Mouse (Mus musculus) megakaryocyte, embryonic 14.5 days (primary cell): ENCODE results near the gene Slc12a6. TPM values are rescaled to one million over a fixed set of nuclear protein-coding genes. Genes with fewer than 3 reads are reported as not detected.

Experiments used
- H3K27me3 ChIP-seq: replicated peaks from 2 replicates; pipeline ENCODE3; 2012; ENCODE audit warnings: inconsistent platforms
- H3K36me3 ChIP-seq: replicated peaks from 2 replicates; pipeline ENCODE3; 2012; ENCODE audit warnings: low read length, inconsistent platforms, mixed read lengths
- H3K4me1 ChIP-seq: 2 replicates; pipeline ENCODE4 v1.6.1; 2012; ENCODE audit warnings: inconsistent platforms
- H3K4me3 ChIP-seq: replicated peaks from 2 replicates; pipeline ENCODE3; 2012; ENCODE audit warnings: moderate library complexity, mild to moderate bottlenecking, inconsistent platforms
- H3K9me3 ChIP-seq: 2 replicates; pipeline ENCODE4 v1.6.1; 2012; ENCODE audit warnings: inconsistent platforms
- FLI1 ChIP-seq: IDR thresholded peaks from 2 replicates; pipeline ENCODE4 v1.6.1; 2012; ENCODE audit warnings: low read length, inconsistent platforms, mixed read lengths
- GATA1 ChIP-seq: IDR thresholded peaks from 3 replicates; pipeline ENCODE4 v1.6.1; 2012; ENCODE audit warnings: mixed read lengths, low read length, inconsistent platforms, borderline replicate concordance
- polyA plus RNA-seq: library from polyadenylated mRNA; stranded (reverse); fragments of >175 nt; gene quantifications from 2 replicates; pipeline ENCODE4 v1.2.3, GENCODE M21; 2012; ENCODE audit warnings: low replicate concordance; ENCODE audit not compliant: insufficient read depth

Gene Slc12a6
- 0.71 and 2.6 TPM in 2 replicates for polyA plus RNA-seq

DNA sequence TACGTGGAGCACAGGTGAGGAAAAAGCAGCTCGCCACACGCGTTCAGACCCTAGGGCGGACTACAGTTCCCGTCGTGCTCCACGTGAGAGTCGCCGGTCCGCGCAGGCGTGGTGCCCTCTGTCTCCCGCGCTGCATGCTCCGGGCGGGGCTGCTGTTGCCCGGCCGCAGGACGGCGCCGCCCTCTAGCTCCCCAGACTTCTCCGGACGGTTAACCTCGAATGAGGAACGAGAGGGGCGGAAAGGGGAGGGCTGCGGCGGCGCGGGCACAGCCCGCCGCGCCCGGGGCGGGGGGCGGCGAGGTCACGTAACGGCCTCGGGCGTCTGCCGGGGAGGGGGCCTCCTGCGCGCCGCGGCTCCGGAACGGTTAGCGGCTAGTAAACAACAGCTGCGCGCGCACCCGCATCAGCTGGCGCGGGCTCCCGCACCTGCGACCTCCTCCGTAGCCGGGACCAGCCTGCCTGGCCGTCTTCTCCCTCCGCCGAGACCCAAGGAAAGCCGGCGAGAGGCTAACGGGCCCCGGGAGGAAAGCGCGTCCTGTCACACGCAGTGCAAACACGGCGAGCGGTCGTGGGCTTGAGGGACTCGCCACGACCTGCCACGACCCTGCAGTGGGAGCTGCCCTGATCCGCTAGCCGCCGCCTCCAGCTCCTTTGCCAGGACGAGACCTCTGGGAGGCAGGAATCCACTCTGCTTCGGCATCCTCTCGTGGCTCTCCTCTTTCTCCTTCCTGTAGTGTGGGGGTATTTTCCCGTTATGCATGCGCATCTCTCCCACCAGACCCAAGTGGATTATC is at the start of gene Slc12a6:
TSS of gene Slc12a6 (plus strand) at position 378 of the 794 bp plus-strand sequence.
- H3K27me3 ChIP-seq, result no peaks in the 10 kb centered on the region
- H3K4me1 ChIP-seq, result peaks cover 58% of the 10 kb centered on the region

DNA sequence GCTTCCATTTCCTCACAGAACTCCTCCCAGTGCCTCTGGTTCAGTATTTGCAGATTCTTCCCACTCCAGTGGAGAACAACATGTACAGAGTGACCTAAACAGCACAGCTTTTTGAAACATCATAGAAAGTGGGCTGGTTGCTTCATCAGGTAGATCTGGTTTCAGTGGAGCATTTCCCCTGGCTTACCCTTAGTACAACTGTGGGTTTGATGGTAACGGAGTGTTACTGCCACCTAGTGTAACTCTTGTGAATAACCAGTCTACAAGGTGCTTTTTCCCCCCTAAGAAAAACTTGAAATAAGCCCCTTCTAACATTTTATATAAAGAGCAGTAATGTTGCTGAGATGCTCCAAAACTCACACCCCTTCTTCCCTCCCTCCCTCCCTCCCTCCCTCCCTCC is 49.6 kb upstream of the Slc12a6 start:
- TF ChIP-seq FLI1 (no peak), GATA1 (no peak)
- Histone ChIP-seq H3K27me3 (no peaks in the 10 kb centered on the region), H3K36me3 (no peaks in the 10 kb centered on the region), H3K9me3 (no peaks in the 10 kb centered on the region), H3K4me1 (peaks cover 10% of the 10 kb centered on the region), H3K4me3 (no peak overlapping the region)

More for the DNA sequence above, at the start of gene Slc12a6:
- TF ChIP-seq FLI1 (no peak), GATA1 (no peak)
- no peaks in the 10 kb centered on the region for H3K9me3 ChIP-seq
- peaks cover 4% of the 10 kb centered on the region for H3K36me3 ChIP-seq
- peak within 1 kb of the TSS; percentile 99 for H3K4me3 ChIP-seq

DNA sequence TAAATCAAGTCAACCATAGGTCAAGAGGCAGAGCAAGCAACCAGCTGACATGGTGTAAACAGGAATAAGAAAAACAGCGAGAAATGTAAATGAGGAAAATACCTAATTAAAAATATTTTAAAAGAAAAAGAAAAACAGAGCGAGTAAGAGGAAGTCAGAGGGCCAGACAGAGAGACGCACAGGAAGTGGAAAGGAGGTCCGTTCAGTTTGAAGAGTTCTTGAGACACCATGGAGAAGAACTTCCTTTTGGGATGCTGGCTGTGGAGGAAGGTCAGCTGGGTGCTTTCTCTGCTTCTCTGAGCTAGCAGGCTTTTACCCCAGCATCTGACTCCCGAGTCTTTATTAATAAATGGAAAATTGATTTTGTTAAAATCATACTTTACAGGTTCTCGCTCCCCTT is 48.0 kb upstream of the Slc12a6 start:
- TF ChIP-seq GATA1 (no peak), FLI1 (no peak)
- Histone ChIP-seq H3K27me3 (no peaks in the 10 kb centered on the region), H3K4me3 (no peak overlapping the region), H3K9me3 (no peaks in the 10 kb centered on the region), H3K4me1 (peaks cover 10% of the 10 kb centered on the region), H3K36me3 (no peaks in the 10 kb centered on the region)

DNA sequence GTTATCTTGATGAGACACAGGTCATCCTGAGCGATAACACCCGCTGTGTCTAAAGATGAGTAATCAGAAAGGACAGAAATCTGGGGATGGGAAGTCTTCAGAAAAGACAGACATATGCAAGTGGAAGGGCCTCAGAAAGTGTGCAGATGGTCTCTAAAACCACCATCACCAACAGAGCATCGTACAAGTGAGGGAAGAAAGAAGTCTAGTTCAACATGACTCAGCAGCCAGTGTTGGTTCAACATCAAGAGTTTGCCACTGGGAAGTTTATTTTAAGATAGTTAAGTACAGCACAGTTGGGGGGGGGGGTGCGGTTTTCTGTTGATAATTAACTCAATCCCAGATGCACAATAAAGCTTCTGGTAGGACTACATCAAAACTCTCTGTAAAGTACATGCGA is 44.7 kb upstream of the Slc12a6 start:
- peaks cover 10% of the 10 kb centered on the region for H3K4me1 ChIP-seq
- no peaks in the 10 kb centered on the region for H3K36me3 ChIP-seq
- H3K27me3 ChIP-seq, result no peaks in the 10 kb centered on the region
- TF ChIP-seq FLI1 (no peak), GATA1 (no peak)
- H3K9me3 ChIP-seq, result no peaks in the 10 kb centered on the region
- H3K4me3 ChIP-seq, result no peak overlapping the region

DNA sequence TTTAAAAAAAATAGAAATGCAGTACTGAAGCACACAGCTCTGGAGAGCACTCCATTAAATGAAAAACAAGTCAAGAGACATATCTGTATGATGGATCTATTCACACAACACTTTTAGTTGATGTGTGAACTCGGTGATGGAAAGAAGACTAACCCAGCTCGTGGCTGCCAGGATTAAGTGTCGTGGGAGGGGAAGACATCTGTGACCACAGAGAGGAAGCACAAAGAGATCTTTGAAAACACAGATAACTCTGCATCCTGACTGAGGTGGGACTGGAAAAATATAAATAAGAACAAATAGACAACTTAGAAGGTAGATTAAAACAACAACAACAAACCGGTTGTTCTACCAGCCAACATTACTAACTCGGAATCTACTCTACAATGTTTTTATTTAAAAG is 43.0 kb upstream of the Slc12a6 start:
- Histone ChIP-seq H3K36me3 (no peaks in the 10 kb centered on the region), H3K27me3 (no peaks in the 10 kb centered on the region), H3K4me3 (no peak overlapping the region), H3K4me1 (peaks cover 6% of the 10 kb centered on the region), H3K9me3 (no peaks in the 10 kb centered on the region)
- TF ChIP-seq FLI1 (no peak), GATA1 (no peak)

DNA sequence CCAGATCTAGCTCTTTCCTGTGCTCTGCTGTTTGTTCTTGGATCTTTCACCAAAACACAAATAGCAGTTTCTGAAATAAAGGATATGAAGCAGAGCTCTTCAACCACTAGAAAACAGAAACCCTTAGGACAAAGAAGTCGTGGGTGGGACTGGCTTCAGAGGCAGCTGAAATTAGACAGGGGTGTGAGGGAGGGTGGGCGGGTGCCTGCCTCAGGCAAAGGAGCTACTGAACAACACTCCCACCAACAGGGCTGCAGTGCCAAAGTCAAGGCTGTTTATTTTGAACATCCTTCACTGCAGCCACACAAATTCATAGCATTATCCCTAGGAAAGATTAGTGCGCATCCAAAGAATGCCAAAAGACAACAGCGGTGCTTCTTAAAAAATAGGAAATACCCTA is 41.3 kb upstream of the Slc12a6 start:
- H3K27me3 ChIP-seq, result peaks cover 2% of the 10 kb centered on the region
- H3K4me3 ChIP-seq, result no peak overlapping the region
- no peaks in the 10 kb centered on the region for H3K9me3 ChIP-seq
- TF ChIP-seq GATA1, result no peak
- peaks cover 8% of the 10 kb centered on the region for H3K4me1 ChIP-seq
- no peaks in the 10 kb centered on the region for H3K36me3 ChIP-seq

DNA sequence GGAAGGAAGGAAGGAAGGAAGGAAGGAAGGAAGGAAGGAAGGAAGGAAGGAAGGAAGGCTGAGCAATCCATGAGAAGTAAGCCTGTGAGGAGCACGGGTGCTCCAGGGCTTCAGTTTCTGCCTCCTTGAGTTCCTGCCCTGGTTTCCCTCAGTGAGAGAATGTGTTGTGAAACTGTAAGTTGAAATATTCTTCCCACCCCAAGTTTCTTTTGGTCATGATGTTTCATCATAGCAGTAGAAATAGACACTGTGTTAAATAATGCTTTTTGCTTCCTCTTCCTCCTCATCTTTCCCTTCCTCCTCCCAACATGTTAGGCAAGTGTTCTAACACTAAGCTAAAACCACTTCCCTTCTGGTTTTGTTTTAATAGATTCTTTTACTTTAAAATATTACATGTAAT is 33.0 kb upstream of the Slc12a6 start:
- H3K4me1 ChIP-seq, result peaks cover 3% of the 10 kb centered on the region
- peaks cover 5% of the 10 kb centered on the region for H3K27me3 ChIP-seq
- no peaks in the 10 kb centered on the region for H3K9me3 ChIP-seq
- no peaks in the 10 kb centered on the region for H3K36me3 ChIP-seq
- TF ChIP-seq FLI1, result no peak
- no peak for TF ChIP-seq GATA1
- H3K4me3 ChIP-seq, result no peak overlapping the region

DNA sequence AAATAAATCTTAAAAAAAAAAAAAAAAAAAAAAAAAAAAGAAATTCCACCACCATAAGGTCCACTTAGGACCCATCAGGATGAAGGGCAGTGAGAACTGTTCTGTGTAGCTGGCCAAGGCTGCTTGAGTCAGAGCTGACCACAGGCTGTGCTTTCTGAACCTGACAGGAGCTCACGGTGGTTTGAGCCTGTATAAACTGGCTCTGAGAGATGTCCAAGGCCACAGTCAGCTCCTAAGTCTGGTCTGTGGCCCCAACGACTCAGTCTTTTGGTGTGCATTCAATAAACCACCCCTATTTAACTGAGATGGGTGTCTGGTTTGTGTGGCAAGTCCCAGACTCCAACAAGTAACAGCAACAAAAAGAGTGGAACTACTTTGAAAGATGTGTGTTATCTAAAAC is 29.0 kb upstream of the Slc12a6 start:
- no peaks in the 10 kb centered on the region for H3K36me3 ChIP-seq

DNA sequence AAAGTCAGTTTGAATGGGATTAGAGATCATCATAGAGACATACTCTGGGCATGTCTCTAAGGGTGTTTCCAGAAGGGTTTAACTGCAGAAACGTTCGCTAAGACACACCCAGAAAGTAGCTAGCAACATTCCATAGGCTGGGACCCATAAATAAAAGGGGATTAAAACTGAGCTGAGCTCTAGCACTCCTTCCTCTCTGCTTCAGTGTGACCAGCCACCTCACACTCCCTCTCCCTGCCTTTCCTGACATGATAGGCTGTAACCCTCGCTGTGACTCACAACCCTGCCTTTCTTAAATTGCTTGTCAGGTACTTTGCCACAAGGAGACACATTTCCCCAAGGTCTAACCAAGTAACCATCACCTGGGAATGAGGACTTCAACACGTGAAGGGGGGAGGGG is 27.6 kb upstream of the Slc12a6 start:
- TF ChIP-seq FLI1 (no peak), GATA1 (no peak)
- Histone ChIP-seq H3K36me3 (no peaks in the 10 kb centered on the region), H3K4me1 (peaks cover 27% of the 10 kb centered on the region), H3K4me3 (peak overlapping the region; percentile 64), H3K9me3 (no peaks in the 10 kb centered on the region), H3K27me3 (peaks cover 25% of the 10 kb centered on the region)

More for the DNA sequence above, 29.0 kb upstream of the Slc12a6 start:
- Histone ChIP-seq H3K4me1 (peaks cover 27% of the 10 kb centered on the region), H3K4me3 (no peak overlapping the region), H3K27me3 (peaks cover 19% of the 10 kb centered on the region), H3K9me3 (no peaks in the 10 kb centered on the region)
- no peak for TF ChIP-seq FLI1
- no peak for TF ChIP-seq GATA1

DNA sequence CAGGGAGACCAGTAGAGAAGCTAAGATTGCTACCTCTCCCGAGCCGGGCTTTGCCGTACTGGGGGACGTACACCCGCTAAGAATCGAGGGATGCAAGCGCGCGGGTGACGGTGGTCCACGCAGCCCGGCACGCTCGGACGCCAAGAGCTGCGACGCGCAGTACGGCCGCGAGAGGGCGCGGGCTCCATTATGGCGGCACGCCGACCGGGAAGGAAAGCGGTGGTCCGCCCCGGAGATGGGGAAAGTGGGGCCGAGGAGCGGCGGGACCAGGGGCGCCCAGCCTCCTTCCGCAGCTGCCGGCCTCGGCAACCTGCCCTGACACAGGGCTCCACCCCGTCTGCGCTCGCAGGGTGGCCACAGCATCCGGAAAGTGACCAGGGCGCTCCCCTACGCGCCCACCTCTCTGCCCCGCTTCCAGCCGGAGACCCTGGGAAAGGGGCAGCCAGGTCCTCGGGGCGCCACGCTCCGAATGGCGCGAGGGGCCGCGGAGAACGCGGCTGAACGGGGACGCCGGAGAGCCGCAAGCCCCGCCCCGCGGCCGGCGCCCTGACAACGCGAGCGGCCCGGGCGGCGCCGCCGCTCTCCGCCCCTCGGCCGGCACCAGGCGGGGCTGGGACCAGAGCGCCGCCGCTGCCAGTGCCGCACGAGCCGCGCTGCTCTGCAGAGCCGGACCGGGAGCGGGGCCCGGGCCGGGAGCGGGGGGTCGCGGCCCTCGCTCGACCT is 26.3 kb upstream of the Slc12a6 start, which contains the start of gene Lpcat4:
TSS of gene Lpcat4 (plus strand) at position 257 of the 723 bp plus-strand sequence.
- TF ChIP-seq GATA1 (no peak), FLI1 (no peak)
- Histone ChIP-seq H3K27me3 (peaks cover 26% of the 10 kb centered on the region), H3K4me1 (peaks cover 35% of the 10 kb centered on the region), H3K4me3 (peak within 1 kb of the TSS; percentile 98), H3K36me3 (peaks cover 3% of the 10 kb centered on the region), H3K9me3 (no peaks in the 10 kb centered on the region)
